Mouse (Mus musculus) heart, postnatal 0 days (tissue): ENCODE results near the gene Gzmb.

Experiments used
- CTCF ChIP-seq: IDR thresholded peaks from 2 replicates; pipeline ENCODE4 v1.5.1; 2016; ENCODE audit warnings: antibody characterized with exemption, control low read depth, low read depth
- EP300 ChIP-seq: IDR thresholded peaks from 2 replicates; pipeline ENCODE4 v1.6.1; 2016; ENCODE audit warnings: antibody characterized with exemption, low read depth

GRCm38 (mm10) chr14:56310238-56310637, 48.2 kb upstream of the Gzmb start:
- TF ChIP-seq CTCF (no peak), EP300 (no peak)
